Mouse (Mus musculus): ENCODE measurements around the gene Gchfr.

Gene Gchfr

GRCm38 (mm10) chr2:119166901-119167865 lies at the start of gene Gchfr:
Gene Gchfr (plus strand): TSS chr2:119167773.
- TF ChIP-seq GATA4 (IDR thresholded peaks at IDR 0.05; ENCODE audit: insufficient replicate concordance, low read length): no peak

GRCm38 (mm10) chr2:119136346-119136898 lies 31.2 kb upstream of the Gchfr start:
- TF ChIP-seq GATA4 (IDR thresholded peaks at IDR 0.05; ENCODE audit: insufficient replicate concordance, low read length): no peak

- TF ChIP-seq GATA4 (IDR thresholded peaks at IDR 0.05; ENCODE audit: insufficient replicate concordance, low read length): no peak
Observed at GRCm38 (mm10) chr2:119145199-119145598, 22.4 kb upstream of the Gchfr start.

- no peak for TF ChIP-seq GATA4 (IDR thresholded peaks at IDR 0.05; ENCODE audit: insufficient replicate concordance, low read length)
Observed at GRCm38 (mm10) chr2:119146435-119146834, 21.1 kb upstream of the Gchfr start.

DNA sequence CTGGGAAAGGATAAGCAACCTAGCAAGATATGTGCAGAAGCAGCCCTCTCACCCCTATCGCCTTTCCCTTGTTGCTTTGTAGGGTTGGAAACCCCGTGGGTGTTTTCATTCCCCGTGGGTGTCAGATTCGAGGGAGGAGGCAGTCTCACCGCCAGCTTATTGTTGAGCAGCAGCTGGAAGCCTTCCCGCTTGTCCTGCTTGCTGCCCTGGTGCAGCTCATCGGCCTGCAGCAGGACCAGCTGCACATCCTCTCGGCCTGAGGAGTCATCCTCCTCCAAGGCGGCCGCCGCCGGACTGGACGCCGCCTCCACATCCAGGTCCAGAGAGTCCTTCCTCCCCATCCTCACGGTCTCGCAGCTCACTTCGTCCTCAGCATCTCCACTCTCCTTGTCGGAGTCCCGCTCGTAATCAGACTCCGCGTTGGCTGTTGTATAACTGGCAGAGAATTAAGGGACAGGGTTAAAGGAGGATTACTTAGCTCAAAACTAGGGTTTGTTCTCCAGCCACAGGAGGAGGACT lies 20.4 kb upstream of the Gchfr start:
- no peak for TF ChIP-seq GATA4 (IDR thresholded peaks at IDR 0.05; ENCODE audit: insufficient replicate concordance, low read length)

- TF ChIP-seq GATA4 (IDR thresholded peaks at IDR 0.05; ENCODE audit: insufficient replicate concordance, low read length): no peak
Observed at GRCm38 (mm10) chr2:119147775-119148174, 19.8 kb upstream of the Gchfr start.

- no peak for TF ChIP-seq GATA4 (IDR thresholded peaks at IDR 0.05; ENCODE audit: insufficient replicate concordance, low read length)
Observed at GRCm38 (mm10) chr2:119152255-119152654, 15.3 kb upstream of the Gchfr start.

DNA sequence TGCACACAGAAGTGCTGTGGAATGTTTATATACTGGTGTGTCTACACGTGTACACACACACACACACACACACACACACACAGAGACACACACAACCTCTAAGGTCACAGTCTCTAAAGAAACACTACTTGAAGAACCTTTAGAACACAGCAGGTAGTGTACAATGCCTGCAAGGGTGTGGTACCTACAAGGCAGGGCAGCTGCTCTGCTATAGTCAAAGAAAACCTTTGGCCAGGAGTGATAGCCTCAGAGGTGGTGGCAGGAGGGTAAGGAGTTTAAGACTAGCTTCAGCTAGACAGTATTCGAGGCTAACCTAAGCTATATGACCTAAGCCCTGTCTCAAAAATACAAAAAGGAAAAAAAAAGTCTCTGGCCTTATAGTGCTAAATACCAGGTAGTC lies 12.9 kb upstream of the Gchfr start:
- TF ChIP-seq GATA4 (IDR thresholded peaks at IDR 0.05; ENCODE audit: insufficient replicate concordance, low read length): no peak

DNA sequence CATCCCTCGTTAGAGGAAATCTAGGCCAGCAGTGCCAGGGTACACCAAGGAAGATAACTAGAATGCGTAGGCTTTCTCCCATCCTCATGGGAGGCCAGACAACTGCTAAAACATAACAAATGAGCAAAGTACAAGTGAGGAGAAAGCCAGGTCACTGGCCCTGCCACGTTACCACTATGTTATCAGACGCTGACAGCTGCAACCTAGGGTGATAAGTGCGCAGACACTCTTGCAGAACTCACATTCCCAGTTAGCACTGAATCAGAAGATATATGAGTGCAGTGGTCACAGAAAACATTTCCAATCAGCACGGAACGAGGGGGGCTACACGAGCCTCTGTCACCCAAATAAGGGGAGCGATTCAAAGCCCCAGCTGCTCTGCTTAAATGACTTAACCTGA lies 12.2 kb upstream of the Gchfr start:
- peak; percentile 28; the same call in 1 of the 2 replicates for TF ChIP-seq GATA4 (IDR thresholded peaks at IDR 0.05; ENCODE audit: insufficient replicate concordance, low read length)

- TF ChIP-seq GATA4 (IDR thresholded peaks at IDR 0.05; ENCODE audit: insufficient replicate concordance, low read length): no peak
Observed at GRCm38 (mm10) chr2:119156081-119156680, 11.4 kb upstream of the Gchfr start.

DNA sequence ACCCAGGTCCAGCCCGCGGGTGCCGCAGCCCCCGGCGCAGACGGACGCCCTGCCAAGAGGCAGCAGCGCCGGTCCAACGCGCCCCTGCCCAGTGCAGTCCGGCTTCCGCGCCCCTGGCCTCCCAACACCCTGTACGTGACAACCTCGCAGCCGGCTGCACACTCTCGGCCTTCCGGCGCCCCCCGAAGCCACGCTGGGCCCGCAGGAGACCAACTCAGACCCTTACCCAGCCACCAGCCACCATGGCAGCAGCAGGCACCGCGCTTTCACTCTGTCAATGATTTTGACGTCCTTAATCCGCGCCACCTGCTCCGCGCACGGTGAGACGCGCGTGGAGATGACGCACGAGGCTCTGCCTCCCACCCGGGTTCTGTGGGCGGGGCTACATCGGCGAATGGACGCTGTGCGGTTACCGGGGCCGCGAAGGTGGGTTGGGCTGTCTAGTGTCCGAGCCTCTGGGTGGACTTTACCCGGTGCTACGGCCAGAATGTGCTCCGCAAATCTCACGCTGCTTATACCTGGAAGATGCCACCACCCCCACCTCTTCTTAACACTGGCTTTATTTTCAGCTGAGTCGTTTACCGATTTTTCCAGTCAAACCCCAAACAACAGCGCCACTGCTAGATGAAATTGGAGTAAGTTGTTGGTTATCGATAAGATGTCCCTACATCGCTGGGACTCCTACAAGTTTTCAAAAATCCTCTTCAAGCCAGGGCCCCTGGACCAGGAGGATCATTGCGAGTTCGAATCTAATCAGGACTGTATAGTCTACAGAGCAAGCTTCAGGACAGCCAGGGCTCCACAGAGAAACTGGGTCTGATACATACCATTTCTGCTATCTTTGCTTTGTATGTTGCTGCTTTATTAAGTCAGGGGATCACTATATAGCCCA lies 10.6 kb upstream of the Gchfr start, which contains the start of gene Rmdn3:
Gene Rmdn3 (minus strand): TSS at position 354 of the 892 bp plus-strand sequence.
- peak; percentile 49; the same call in 1 of the 2 replicates for TF ChIP-seq GATA4 (IDR thresholded peaks at IDR 0.05; ENCODE audit: insufficient replicate concordance, low read length)

DNA sequence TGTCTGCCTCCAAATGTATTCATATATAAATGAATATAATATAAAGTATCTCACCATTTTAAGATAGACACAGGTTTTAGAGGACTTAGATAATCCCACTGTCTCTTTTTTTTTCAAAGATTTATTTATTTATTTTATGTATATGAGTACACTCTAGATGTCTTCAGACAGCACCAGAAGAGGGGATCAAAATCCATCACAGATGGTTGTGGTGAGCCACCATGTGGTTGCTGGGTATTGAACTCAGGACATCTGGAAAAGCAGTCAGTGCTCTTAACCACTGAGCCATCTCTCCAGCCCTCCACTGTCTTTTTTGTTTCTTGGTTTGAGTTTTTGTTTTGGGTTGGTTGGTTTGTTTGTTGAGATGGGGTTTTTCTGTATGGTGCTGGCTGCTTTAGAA lies 9.7 kb upstream of the Gchfr start:
- no peak for TF ChIP-seq GATA4 (IDR thresholded peaks at IDR 0.05; ENCODE audit: insufficient replicate concordance, low read length)

DNA sequence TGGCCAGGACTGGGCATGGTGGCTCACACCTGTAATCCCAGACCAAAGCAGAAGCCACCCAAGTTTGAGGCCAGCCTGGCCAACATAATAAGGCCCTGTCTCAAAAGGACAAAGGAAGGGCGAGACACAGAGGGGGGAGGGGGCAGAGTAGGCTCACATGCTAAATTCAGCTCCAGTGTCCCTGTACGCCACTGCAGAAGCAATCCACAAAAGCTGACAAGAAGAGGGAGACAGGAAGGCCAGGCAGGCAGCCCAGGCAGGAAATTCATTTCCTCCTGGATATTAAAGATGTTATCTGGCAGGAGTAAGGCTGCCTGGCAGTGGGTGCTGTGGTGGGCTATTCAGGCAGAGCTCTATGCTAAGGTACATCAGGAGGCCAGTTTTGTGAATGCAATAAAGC lies 6.3 kb upstream of the Gchfr start:
- peak; percentile 51; the same call in 1 of the 2 replicates for TF ChIP-seq GATA4 (IDR thresholded peaks at IDR 0.05; ENCODE audit: insufficient replicate concordance, low read length)

DNA sequence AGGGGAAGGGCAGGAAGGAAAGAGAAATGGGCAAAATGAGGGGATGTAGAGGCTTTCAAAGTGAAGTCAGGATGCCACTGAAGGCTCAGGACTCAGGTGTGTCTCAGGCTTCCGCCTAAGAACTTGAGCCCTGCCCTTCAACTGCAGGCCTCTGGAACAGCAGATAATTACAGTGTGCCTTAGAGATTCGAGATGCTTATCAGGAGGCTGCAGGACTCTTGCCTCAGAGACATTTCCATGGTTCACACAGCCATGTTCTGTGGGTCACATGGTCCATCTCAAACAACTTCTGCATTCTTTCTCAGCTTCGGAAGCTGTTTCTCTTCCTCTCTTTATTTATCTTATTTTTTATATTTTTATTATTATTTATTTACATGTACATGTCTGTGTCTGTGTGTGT lies 4.4 kb upstream of the Gchfr start:
- no peak for TF ChIP-seq GATA4 (IDR thresholded peaks at IDR 0.05; ENCODE audit: insufficient replicate concordance, low read length)

- no peak for TF ChIP-seq GATA4 (IDR thresholded peaks at IDR 0.05; ENCODE audit: insufficient replicate concordance, low read length)
Observed at GRCm38 (mm10) chr2:119163999-119164398, 3.6 kb upstream of the Gchfr start.
